Comparison of ENCODE assay signal across 22 mouse cellular contexts in genomic region chr15:57097309-57097708, GRCm38 (mm10).
A peak's percentile ranks its signal among the peaks of the same experiment; 100 is the strongest.
DNase-seq lines count a peak whose midpoint lies in the region; ATAC-seq and TF ChIP-seq lines count a peak whose summit lies in the region.
"Had no signal": no experiment of that assay in that cellular context is flagged by ENCODE, and none has a peak within 500 bp of the region (broad histone marks: within the 10 kb centered on the region; RNA-seq: fewer than 3 reads in every experiment).

No protein-coding gene starts in this region.

- ATAC-seq in stomach, embryonic 14.5 days (ENCODE audit: insufficient number of reproducible peaks, insufficient read depth, low FRiP score, low read depth): peak; percentile 56; the same call in 1 of the 2 replicates
- no peak for ATAC-seq in stomach, postnatal 0 days (ENCODE audit: low FRiP score, low TSS enrichment)
- peak; percentile 78; the same call in 1 of the 2 replicates for ATAC-seq in stomach, embryonic 15.5 days (ENCODE audit: insufficient read depth, low FRiP score, low read depth)
- peak; percentile 82 for ATAC-seq in stomach, embryonic 16.5 days (ENCODE audit: insufficient read depth, low FRiP score)
- ATAC-seq: activated CD4-positive, CD25-positive, alpha-beta regulatory T cell, adult 4 months; CD4-positive, CD25-positive, alpha-beta regulatory T cell, adult 4 months; Patski had no signal

- H3K9ac ChIP-seq in stomach, embryonic 14.5 days (replicated peaks; ENCODE audit: low read depth, low read length): no peak overlapping the region
- no peak overlapping the region for H3K9ac ChIP-seq in stomach, postnatal 0 days (ENCODE audit: low read length)
- H3K9ac ChIP-seq in stomach, embryonic 15.5 days: no peak overlapping the region
- no peak overlapping the region for H3K9ac ChIP-seq in stomach, embryonic 16.5 days (ENCODE audit: low read length)

- no peak for DNase-seq in stomach, postnatal 0 days (ENCODE audit: low spot score)
- DNase-seq in forebrain, embryonic 10.5 days (ENCODE audit: extremely low spot score, low spot score): no peak
- no peak for DNase-seq in adrenal gland, adult (ENCODE audit: inconsistent age in 2 of 2, low spot score in 1 of 2)
- DNase-seq: adrenal gland, adult 2 months; adrenal gland, adult 8-10 months; adrenal gland, postnatal 10 days; adrenal gland, postnatal 14 days; adrenal gland, postnatal 25 days; adrenal gland, postnatal 36 days; B cell, adult 2 months; cerebellum, adult 11 months; cerebellum, adult 11-12 months; cerebellum, adult 18-20 months; cerebellum, adult 2 months had no signal

- H3K4me2 ChIP-seq in stomach, embryonic 14.5 days (replicated peaks; ENCODE audit: low read depth, low read length): no peak overlapping the region
- no peak overlapping the region for H3K4me2 ChIP-seq in stomach, postnatal 0 days (replicated peaks; ENCODE audit: low read depth)
- H3K4me2 ChIP-seq in stomach, embryonic 15.5 days: no peak overlapping the region
- no peak overlapping the region for H3K4me2 ChIP-seq in stomach, embryonic 16.5 days (ENCODE audit: low read depth, low read length)

- H3K27ac ChIP-seq in stomach, embryonic 14.5 days (ENCODE audit: low read length): no peak overlapping the region
- no peak overlapping the region for H3K27ac ChIP-seq in stomach, postnatal 0 days (replicated peaks)
- no peak overlapping the region for H3K27ac ChIP-seq in stomach, embryonic 15.5 days
- no peak overlapping the region for H3K27ac ChIP-seq in stomach, embryonic 16.5 days (ENCODE audit: low read length)
- H3K27ac ChIP-seq in forebrain, embryonic 10.5 days: no peak overlapping the region

- H3K4me3 ChIP-seq in stomach, embryonic 14.5 days (ENCODE audit: low read depth, low read length): no peak overlapping the region
- H3K4me3 ChIP-seq in stomach, postnatal 0 days (ENCODE audit: low read depth, low read length): no peak overlapping the region
- H3K4me3 ChIP-seq in stomach, embryonic 15.5 days (replicated peaks): no peak overlapping the region
- H3K4me3 ChIP-seq in stomach, embryonic 16.5 days (replicated peaks; ENCODE audit: low read length): no peak overlapping the region
- no peak overlapping the region for H3K4me3 ChIP-seq in forebrain, embryonic 10.5 days

- no peaks in the 10 kb centered on the region for H3K9me3 ChIP-seq in stomach, embryonic 14.5 days (ENCODE audit: control insufficient read depth, low read depth, low read length)
- no peaks in the 10 kb centered on the region for H3K9me3 ChIP-seq in stomach, postnatal 0 days (ENCODE audit: control insufficient read depth, low read length)
- no peaks in the 10 kb centered on the region for H3K9me3 ChIP-seq in stomach, embryonic 15.5 days
- no peaks in the 10 kb centered on the region for H3K9me3 ChIP-seq in stomach, embryonic 16.5 days (replicated peaks; ENCODE audit: control insufficient read depth, low read length)
- H3K9me3 ChIP-seq in forebrain, embryonic 10.5 days: no peaks in the 10 kb centered on the region
- H3K9me3 ChIP-seq: G1E had no signal

- no peak for TF ChIP-seq EP300 in stomach, postnatal 0 days (optimal IDR thresholded peaks at IDR 0.05)

- no peaks in the 10 kb centered on the region for H3K4me1 ChIP-seq in stomach, embryonic 14.5 days (ENCODE audit: control insufficient read depth, insufficient read depth, low read length)
- no peaks in the 10 kb centered on the region for H3K4me1 ChIP-seq in stomach, postnatal 0 days (replicated peaks; ENCODE audit: control insufficient read depth, insufficient read depth)
- H3K4me1 ChIP-seq in stomach, embryonic 15.5 days: no peaks in the 10 kb centered on the region
- no peaks in the 10 kb centered on the region for H3K4me1 ChIP-seq in stomach, embryonic 16.5 days (ENCODE audit: control insufficient read depth, insufficient read depth, low read length)
- H3K4me1 ChIP-seq in forebrain, embryonic 10.5 days: no peaks in the 10 kb centered on the region

- H3K36me3 ChIP-seq in stomach, embryonic 14.5 days (ENCODE audit: control insufficient read depth, insufficient read depth, low read length): no peaks in the 10 kb centered on the region
- no peaks in the 10 kb centered on the region for H3K36me3 ChIP-seq in stomach, postnatal 0 days (ENCODE audit: control insufficient read depth, insufficient read depth, low read length)
- no peaks in the 10 kb centered on the region for H3K36me3 ChIP-seq in stomach, embryonic 15.5 days
- H3K36me3 ChIP-seq in stomach, embryonic 16.5 days (ENCODE audit: control insufficient read depth, insufficient read depth, low read length): no peaks in the 10 kb centered on the region
- no peaks in the 10 kb centered on the region for H3K36me3 ChIP-seq in forebrain, embryonic 10.5 days (replicated peaks)
- H3K36me3 ChIP-seq: G1E had no signal

- WGBS in stomach, embryonic 14.5 days: 45% methylated on average over 2 of the region's 2 CpGs
- WGBS in stomach, postnatal 0 days: 43% methylated on average over 2 of the region's 2 CpGs
- WGBS in stomach, embryonic 15.5 days: 40% methylated on average over 2 of the region's 2 CpGs
- WGBS in stomach, embryonic 16.5 days: 36% methylated on average over 2 of the region's 2 CpGs
- 93% methylated on average over 2 of the region's 2 CpGs for WGBS in forebrain, embryonic 10.5 days

- H3K27me3 ChIP-seq in stomach, embryonic 14.5 days (ENCODE audit: control insufficient read depth, insufficient read depth, low read length): no peaks in the 10 kb centered on the region
- no peaks in the 10 kb centered on the region for H3K27me3 ChIP-seq in stomach, postnatal 0 days (ENCODE audit: control insufficient read depth, insufficient read depth, low read length)
- no peaks in the 10 kb centered on the region for H3K27me3 ChIP-seq in stomach, embryonic 15.5 days (replicated peaks)
- H3K27me3 ChIP-seq in stomach, embryonic 16.5 days (ENCODE audit: control insufficient read depth, insufficient read depth, low read length): no peaks in the 10 kb centered on the region
- H3K27me3 ChIP-seq in forebrain, embryonic 10.5 days (ENCODE audit: poor library complexity, severe bottlenecking): no peaks in the 10 kb centered on the region
- H3K27me3 ChIP-seq: CH12.LX had no signal

- TF ChIP-seq CTCF in stomach, postnatal 0 days (IDR thresholded peaks at IDR 0.05; ENCODE audit: low read depth): no peak
